ENCODE assay signal across 8 mouse cellular contexts in the genomic region with DNA sequence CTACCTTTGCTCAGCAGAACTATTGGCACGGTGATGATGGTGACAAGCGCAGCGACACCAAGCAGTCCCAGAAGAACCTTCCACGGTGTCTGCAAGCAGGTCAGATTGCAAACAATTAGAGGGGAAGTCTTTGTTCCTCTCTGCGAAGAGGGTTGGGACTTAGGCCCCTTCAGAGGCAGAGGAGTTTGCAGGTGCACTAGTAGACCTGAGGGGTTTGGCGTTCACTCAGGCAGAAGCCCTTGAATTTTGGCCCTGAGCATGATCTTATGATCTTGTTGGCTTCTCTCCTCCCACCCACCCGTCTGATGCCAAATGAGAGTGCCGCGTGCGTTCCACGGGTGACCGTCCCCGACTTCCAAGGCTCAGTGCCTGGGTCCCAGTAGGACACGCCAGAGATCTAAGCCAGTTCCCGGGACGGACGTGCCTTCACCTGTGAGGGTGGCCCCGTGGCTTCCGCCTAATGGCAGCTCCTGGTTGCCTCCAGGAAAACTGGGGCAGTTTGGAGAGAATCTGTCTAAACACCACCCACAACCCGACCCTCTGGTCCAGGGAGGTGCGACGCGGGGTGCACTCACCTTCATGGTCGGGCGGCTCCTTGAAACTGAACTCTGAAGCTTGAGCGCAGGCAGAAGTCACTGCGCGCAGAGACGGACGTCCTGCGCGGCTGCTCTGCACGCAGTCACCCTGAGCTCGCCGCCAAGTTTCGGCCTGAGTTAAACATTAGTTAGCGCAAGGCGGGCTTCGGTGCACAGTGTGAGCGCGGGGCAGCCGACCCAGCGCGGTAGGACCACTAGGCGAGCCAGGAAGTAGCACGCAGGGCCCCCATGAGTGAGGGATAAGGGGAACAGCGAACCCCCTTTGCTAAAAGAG. TPM values are rescaled to one million over a fixed set of nuclear protein-coding genes. Genes with fewer than 3 reads are reported as not detected.
A peak's percentile ranks its signal among the peaks of the same experiment; 100 is the strongest.
DNase-seq lines count a peak whose midpoint lies in the region; ATAC-seq lines count a peak whose summit lies in the region.

No protein-coding gene starts in this region.

- H3K9me3 ChIP-seq in forebrain, embryonic 16.5 days (ENCODE audit: control insufficient read depth, low read length): no peaks in the 10 kb centered on the region
- no peaks in the 10 kb centered on the region for H3K9me3 ChIP-seq in liver, embryonic 13.5 days (replicated peaks)

- H3K27me3 ChIP-seq in forebrain, embryonic 16.5 days (replicated peaks; ENCODE audit: control insufficient read depth, insufficient read depth, low read length): 0 out of 2 replicates have a peak, but pooled peaks cover 2% of the 10 kb centered on the region
- H3K27me3 ChIP-seq in liver, embryonic 13.5 days: peaks cover 17% of the 10 kb centered on the region

- H3K4me1 ChIP-seq in forebrain, embryonic 16.5 days (replicated peaks; ENCODE audit: control insufficient read depth, insufficient read depth, low read length): peaks cover 6% of the 10 kb centered on the region; the same call in 1 of the 2 replicates
- H3K4me1 ChIP-seq in liver, embryonic 13.5 days (replicated peaks): peaks cover 3% of the 10 kb centered on the region; the same call in 1 of the 2 replicates

- peak overlapping the region; percentile 41 for H3K4me3 ChIP-seq in forebrain, embryonic 16.5 days (replicated peaks; ENCODE audit: low read length)
- H3K4me3 ChIP-seq in liver, embryonic 13.5 days (replicated peaks): peak overlapping the region; percentile 51

- peak overlapping the region; percentile 75 for H3K4me2 ChIP-seq in forebrain, embryonic 16.5 days (ENCODE audit: low read length)
- peak overlapping the region; percentile 66 for H3K4me2 ChIP-seq in liver, embryonic 13.5 days

- DNase-seq in adrenal gland, postnatal 10 days: peak; percentile 49
- DNase-seq in adrenal gland, adult 8-10 months: no peak
- DNase-seq in T-cell, adult 2 months (ENCODE audit: low spot score): peak; percentile 46
- DNase-seq in induced T-regulatory cell, adult 2 months (ENCODE audit: low read depth): peak; percentile 75
- DNase-seq in liver, embryonic 13.5 days: no peak
- peak; percentile 70 for DNase-seq in thymus, postnatal 14 days

- no peak overlapping the region for H3K27ac ChIP-seq in forebrain, embryonic 16.5 days (ENCODE audit: low read length)
- H3K27ac ChIP-seq in liver, embryonic 13.5 days: no peak overlapping the region; the same call in 1 of the 2 replicates

- 6% methylated on average over 47 of the region's 47 CpGs for WGBS in forebrain, embryonic 16.5 days
- WGBS in liver, embryonic 13.5 days (ENCODE audit: insufficient replicate concordance): 7% methylated on average over 47 of the region's 47 CpGs

- ATAC-seq in forebrain, embryonic 16.5 days: peak; percentile 70
- peak; percentile 70 for ATAC-seq in liver, embryonic 13.5 days (ENCODE audit: low read depth)
- peak; percentile 52 for ATAC-seq in monocyte, adult 5-6 weeks (replicated peaks; ENCODE audit: insufficient number of reproducible peaks, low FRiP score, low TSS enrichment, poor library complexity, severe bottlenecking)

- no peaks in the 10 kb centered on the region for H3K36me3 ChIP-seq in forebrain, embryonic 16.5 days (ENCODE audit: control insufficient read depth, insufficient read depth)
- no peaks in the 10 kb centered on the region for H3K36me3 ChIP-seq in liver, embryonic 13.5 days

- peak overlapping the region; percentile 35 for H3K9ac ChIP-seq in forebrain, embryonic 16.5 days (replicated peaks; ENCODE audit: low read depth, low read length)
- H3K9ac ChIP-seq in liver, embryonic 13.5 days: peak overlapping the region; percentile 52

RNA-seq across cellular contexts. Expression of a gene that starts 0.6 kb away (rescaled TPM):
- 10 to 100 TPM in 1 of 2 experiments, 1 to 10 TPM in 1; 9.5 to 14.5 TPM for total RNA-seq in adrenal gland, postnatal 10 days (2021)
- total RNA-seq in adrenal gland, adult 8-10 months (2022): 1 to 10 TPM; 1.3 to 3.5 (median 2.3) TPM
- polyA plus RNA-seq in forebrain, embryonic 16.5 days (2015; fragmentation: Nextera tagmentation; extraction: Ambion mirVana): 1.3 and 1.8 TPM in 2 replicates
- 3.4 and 5.5 TPM in 2 replicates for polyA plus RNA-seq in liver, embryonic 13.5 days (2015; fragmentation: Nextera tagmentation; extraction: Ambion mirVana)
- total RNA-seq in monocyte, adult 5-6 weeks (2017): 13.3 to 19.0 TPM (median 16.7 TPM) in 3 replicates

Comparison
In these comparisons a context has a peak if more than half of its experiments do, and no peak if none do; other contexts are left out.
1. DNase-seq: peak in adrenal gland, postnatal 10 days (single experiment), T-cell, adult 2 months (single experiment), induced T-regulatory cell, adult 2 months (single experiment) and thymus, postnatal 14 days (single experiment); none in adrenal gland, adult 8-10 months (single experiment) and liver, embryonic 13.5 days (single experiment).
2. Peak in every context shown above with its lines, with median percentiles within 50 percentile points of each other: ATAC-seq.